20 mouse cellular contexts compared by ENCODE assay signal in the genomic region with DNA sequence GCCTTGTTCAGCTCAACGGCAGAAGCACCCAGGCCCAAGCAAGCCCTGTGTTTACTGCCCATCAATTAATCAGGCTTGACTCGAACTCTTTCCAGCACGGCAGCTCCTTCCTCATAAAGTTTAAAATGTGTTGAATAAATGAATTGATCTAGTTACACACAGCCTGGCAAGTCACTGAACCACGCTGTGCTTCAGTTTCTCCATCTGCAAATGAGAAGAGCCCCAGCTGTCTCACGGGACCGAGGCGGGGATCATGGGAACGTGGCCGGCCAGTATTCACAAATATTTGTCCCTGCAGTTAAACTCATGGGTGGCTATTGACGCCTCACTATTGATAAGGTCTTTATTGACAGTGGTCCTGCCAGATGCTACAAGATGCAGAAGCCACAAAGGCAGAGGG.
DNase-seq lines count a peak whose midpoint lies in the region; ATAC-seq and TF ChIP-seq lines count a peak whose summit lies in the region.
"Had no signal": no experiment of that assay in that cellular context is flagged by ENCODE, and none has a peak within 500 bp of the region (broad histone marks: within the 10 kb centered on the region; RNA-seq: fewer than 3 reads in every experiment).

No protein-coding gene starts in this region.

- peak; percentile 20 for DNase-seq in hindbrain, embryonic 10.5 days (ENCODE audit: low spot score)
- no peak for DNase-seq in hindbrain, embryonic 14.5 days (ENCODE audit: low spot score)
- DNase-seq in layer of hippocampus, postnatal 14 days (ENCODE audit: low spot score in 2 of 2), result peak; percentile 40 to 53
- DNase-seq in layer of hippocampus, adult 11-12 months (ENCODE audit: low spot score), result no peak
- no peak for DNase-seq in midbrain, embryonic 11.5 days (ENCODE audit: low spot score, missing footprints)
- DNase-seq in midbrain, embryonic 14.5 days, result no peak
- peak; percentile 9 for DNase-seq in brain, embryonic 14.5 days (ENCODE audit: low read depth)
- DNase-seq: adrenal gland, adult 2 months; adrenal gland, postnatal 10 days; adrenal gland, postnatal 25 days; cerebellum, adult 11-12 months; cerebellum, adult 2 months; cerebellum, adult 9-10 months; cerebellum, postnatal 10 days; cerebellum, postnatal 25 days had no signal

- H3K9ac ChIP-seq in hindbrain, embryonic 14.5 days, result no peak overlapping the region
- no peak overlapping the region for H3K9ac ChIP-seq in midbrain, embryonic 11.5 days (ENCODE audit: low read length)
- no peak overlapping the region for H3K9ac ChIP-seq in midbrain, embryonic 14.5 days (replicated peaks; ENCODE audit: low read length)
- H3K9ac ChIP-seq: embryonic facial prominence, embryonic 12.5 days; forebrain, embryonic 13.5 days; forebrain, embryonic 15.5 days had no signal

- no peak for TF ChIP-seq CTCF in brain, embryonic 14.5 days (IDR thresholded peaks at IDR 0.05; ENCODE audit: borderline replicate concordance, extremely low read depth, insufficient read depth, insufficient read length)

- peak overlapping the region; percentile 64; the same call in 1 of the 2 replicates for H3K27ac ChIP-seq in hindbrain, embryonic 10.5 days
- H3K27ac ChIP-seq in hindbrain, embryonic 14.5 days, result no peak overlapping the region
- H3K27ac ChIP-seq in midbrain, embryonic 11.5 days (ENCODE audit: low read depth, low read length), result no peak overlapping the region
- H3K27ac ChIP-seq in midbrain, embryonic 14.5 days (replicated peaks; ENCODE audit: low read depth, low read length), result no peak overlapping the region
- H3K27ac ChIP-seq: embryonic facial prominence, embryonic 10.5 days; embryonic facial prominence, embryonic 12.5 days; forebrain, embryonic 13.5 days; forebrain, embryonic 15.5 days had no signal

- H3K36me3 ChIP-seq in hindbrain, embryonic 10.5 days, result no peaks in the 10 kb centered on the region
- no peaks in the 10 kb centered on the region for H3K36me3 ChIP-seq in hindbrain, embryonic 14.5 days (replicated peaks; ENCODE audit: control insufficient read depth, insufficient read depth)
- H3K36me3 ChIP-seq in midbrain, embryonic 11.5 days (ENCODE audit: control insufficient read depth, insufficient read depth, low read length), result no peaks in the 10 kb centered on the region
- no peaks in the 10 kb centered on the region for H3K36me3 ChIP-seq in midbrain, embryonic 14.5 days (ENCODE audit: control insufficient read depth, insufficient read depth, low read length)
- H3K36me3 ChIP-seq: embryonic facial prominence, embryonic 10.5 days; embryonic facial prominence, embryonic 12.5 days; forebrain, embryonic 15.5 days had no signal

- peaks cover 43% of the 10 kb centered on the region for H3K4me1 ChIP-seq in hindbrain, embryonic 10.5 days (replicated peaks)
- H3K4me1 ChIP-seq in hindbrain, embryonic 14.5 days (replicated peaks; ENCODE audit: control insufficient read depth, insufficient read depth, low read length), result no peaks in the 10 kb centered on the region
- peaks cover 4% of the 10 kb centered on the region; the same call in 1 of the 2 replicates for H3K4me1 ChIP-seq in midbrain, embryonic 11.5 days (ENCODE audit: control insufficient read depth, insufficient read depth, low read length)
- H3K4me1 ChIP-seq in midbrain, embryonic 14.5 days (ENCODE audit: control insufficient read depth, insufficient read depth, low read length), result peaks cover 4% of the 10 kb centered on the region
- H3K4me1 ChIP-seq: embryonic facial prominence, embryonic 12.5 days; forebrain, embryonic 13.5 days had no signal

- H3K9me3 ChIP-seq in hindbrain, embryonic 10.5 days, result no peaks in the 10 kb centered on the region
- H3K9me3 ChIP-seq in hindbrain, embryonic 14.5 days (ENCODE audit: control insufficient read depth, low read length), result no peaks in the 10 kb centered on the region
- no peaks in the 10 kb centered on the region for H3K9me3 ChIP-seq in midbrain, embryonic 11.5 days (ENCODE audit: control insufficient read depth, low read length)
- H3K9me3 ChIP-seq in midbrain, embryonic 14.5 days (ENCODE audit: control insufficient read depth, low read length), result no peaks in the 10 kb centered on the region
- H3K9me3 ChIP-seq: embryonic facial prominence, embryonic 10.5 days; embryonic facial prominence, embryonic 12.5 days; forebrain, embryonic 13.5 days; forebrain, embryonic 15.5 days had no signal

- 65% methylated on average over 10 of the region's 10 CpGs for WGBS in hindbrain, embryonic 10.5 days
- WGBS in hindbrain, embryonic 14.5 days, result 43% methylated on average over 10 of the region's 10 CpGs
- WGBS in midbrain, embryonic 11.5 days, result 68% methylated on average over 10 of the region's 10 CpGs
- WGBS in midbrain, embryonic 14.5 days, result 67% methylated on average over 10 of the region's 10 CpGs

- TF ChIP-seq POLR2A in brain, embryonic 14.5 days (IDR thresholded peaks at IDR 0.05; ENCODE audit: borderline replicate concordance, extremely low read depth, insufficient read depth, insufficient read length, poor library complexity, severe bottlenecking), result no peak

- no peaks in the 10 kb centered on the region for H3K27me3 ChIP-seq in hindbrain, embryonic 10.5 days (ENCODE audit: insufficient read depth, poor library complexity, severe bottlenecking)
- no peaks in the 10 kb centered on the region for H3K27me3 ChIP-seq in hindbrain, embryonic 14.5 days (ENCODE audit: control insufficient read depth, insufficient read depth, low read length)
- no peaks in the 10 kb centered on the region for H3K27me3 ChIP-seq in midbrain, embryonic 11.5 days (ENCODE audit: control insufficient read depth, insufficient read depth, low read length)
- no peaks in the 10 kb centered on the region for H3K27me3 ChIP-seq in midbrain, embryonic 14.5 days (ENCODE audit: control insufficient read depth, insufficient read depth, low read length)
- H3K27me3 ChIP-seq: embryonic facial prominence, embryonic 12.5 days; forebrain, embryonic 13.5 days; forebrain, embryonic 15.5 days had no signal

- no peak overlapping the region for H3K4me2 ChIP-seq in hindbrain, embryonic 14.5 days (replicated peaks)
- no peak overlapping the region for H3K4me2 ChIP-seq in midbrain, embryonic 11.5 days
- H3K4me2 ChIP-seq in midbrain, embryonic 14.5 days (ENCODE audit: low read length), result no peak overlapping the region
- H3K4me2 ChIP-seq: embryonic facial prominence, embryonic 12.5 days; forebrain, embryonic 13.5 days; forebrain, embryonic 15.5 days had no signal

- H3K4me3 ChIP-seq in hindbrain, embryonic 10.5 days, result no peak overlapping the region
- no peak overlapping the region for H3K4me3 ChIP-seq in hindbrain, embryonic 14.5 days (replicated peaks; ENCODE audit: low read length)
- H3K4me3 ChIP-seq in midbrain, embryonic 11.5 days (ENCODE audit: low read depth, low read length), result no peak overlapping the region
- no peak overlapping the region for H3K4me3 ChIP-seq in midbrain, embryonic 14.5 days (replicated peaks; ENCODE audit: low read depth, low read length)
- H3K4me3 ChIP-seq: embryonic facial prominence, embryonic 10.5 days; embryonic facial prominence, embryonic 12.5 days; forebrain, embryonic 13.5 days; forebrain, embryonic 15.5 days had no signal

- ATAC-seq in hindbrain, embryonic 14.5 days (ENCODE audit: low FRiP score), result no peak
- peak; percentile 49; the same call in 1 of the 2 replicates for ATAC-seq in midbrain, embryonic 11.5 days (ENCODE audit: low FRiP score)
- ATAC-seq in midbrain, embryonic 14.5 days (ENCODE audit: low FRiP score, low TSS enrichment), result no peak
- ATAC-seq in megakaryocyte-erythroid progenitor cell, adult 5-6 weeks (replicated peaks; ENCODE audit: low FRiP score, low TSS enrichment, poor library complexity, severe bottlenecking), result no peak
- ATAC-seq: forebrain, embryonic 13.5 days; forebrain, embryonic 15.5 days had no signal

Comparison
In these comparisons a context has a peak if more than half of its experiments do, and no peak if none do; other contexts are left out.
1. DNase-seq: peak in hindbrain, embryonic 10.5 days (single experiment), layer of hippocampus, postnatal 14 days (2 of 2) and brain, embryonic 14.5 days (single experiment); none in hindbrain, embryonic 14.5 days (single experiment), layer of hippocampus, adult 11-12 months (single experiment), midbrain, embryonic 11.5 days (single experiment) and midbrain, embryonic 14.5 days (single experiment).